ENCODE assay signal across 24 mouse cellular contexts in genomic region chr7:50573841-50574240, GRCm38 (mm10). TPM values are rescaled to one million over a fixed set of nuclear protein-coding genes. Genes with fewer than 3 reads are reported as not detected.
DNase-seq lines count a peak whose midpoint lies in the region; ATAC-seq and TF ChIP-seq lines count a peak whose summit lies in the region.
"Had no signal": no experiment of that assay in that cellular context is flagged by ENCODE, and none has a peak within 500 bp of the region (broad histone marks: within the 10 kb centered on the region; RNA-seq: fewer than 3 reads in every experiment).

No protein-coding gene starts in this region.

- no peaks in the 10 kb centered on the region for H3K36me3 ChIP-seq in embryonic facial prominence, embryonic 14.5 days (ENCODE audit: control insufficient read depth, insufficient read depth, low read length)
- H3K36me3 ChIP-seq in embryonic facial prominence, embryonic 10.5 days (replicated peaks): no peaks in the 10 kb centered on the region
- H3K36me3 ChIP-seq in midbrain, postnatal 0 days (ENCODE audit: insufficient read depth, low read length): no peaks in the 10 kb centered on the region
- H3K36me3 ChIP-seq: forebrain, embryonic 15.5 days; heart, embryonic 13.5 days; hindbrain, embryonic 15.5 days had no signal

- H3K27me3 ChIP-seq in embryonic facial prominence, embryonic 14.5 days (replicated peaks; ENCODE audit: control insufficient read depth, insufficient read depth, low read length): no peaks in the 10 kb centered on the region
- H3K27me3 ChIP-seq in embryonic facial prominence, embryonic 10.5 days (replicated peaks; ENCODE audit: low read depth, poor library complexity, severe bottlenecking): no peaks in the 10 kb centered on the region
- H3K27me3 ChIP-seq in midbrain, postnatal 0 days (ENCODE audit: insufficient read depth, low read length): no peaks in the 10 kb centered on the region
- H3K27me3 ChIP-seq: forebrain, embryonic 15.5 days; heart, embryonic 13.5 days; hindbrain, embryonic 15.5 days had no signal

- TF ChIP-seq CTCF in midbrain, postnatal 0 days (IDR thresholded peaks at IDR 0.05): no peak

- DNase-seq in embryonic facial prominence, embryonic 14.5 days (ENCODE audit: low spot score): peak; percentile 28
- DNase-seq in embryonic facial prominence, embryonic 10.5 days (ENCODE audit: low spot score): no peak
- no peak for DNase-seq in frontal cortex, adult 2 months (ENCODE audit: extremely low spot score in 1 of 2, low spot score in 1 of 2)
- peak; percentile 38 for DNase-seq in retina, postnatal 1 day
- DNase-seq in retina, embryonic 14.5 days (ENCODE audit: low spot score): no peak
- DNase-seq in midbrain, postnatal 0 days (ENCODE audit: low spot score): peak; percentile 33
- DNase-seq: adrenal gland, postnatal 10 days; B cell, adult 2 months; cerebellum, adult 18-20 months; cerebellum, adult 9-11 months; cerebellum, postnatal 36 days; gastrocnemius, postnatal 36 days; heart, adult 11 months; heart, postnatal 36 days had no signal

- no peak overlapping the region for H3K4me2 ChIP-seq in embryonic facial prominence, embryonic 14.5 days (ENCODE audit: low read depth, low read length)
- no peak overlapping the region for H3K4me2 ChIP-seq in midbrain, postnatal 0 days (ENCODE audit: low read depth, low read length, poor library complexity, severe bottlenecking)
- H3K4me2 ChIP-seq: forebrain, embryonic 15.5 days; heart, embryonic 13.5 days; hindbrain, embryonic 15.5 days had no signal

- H3K9ac ChIP-seq in embryonic facial prominence, embryonic 14.5 days (ENCODE audit: low read depth, low read length): no peak overlapping the region
- no peak overlapping the region for H3K9ac ChIP-seq in midbrain, postnatal 0 days (replicated peaks; ENCODE audit: low read length, poor library complexity, severe bottlenecking)
- H3K9ac ChIP-seq: forebrain, embryonic 15.5 days; heart, embryonic 13.5 days; hindbrain, embryonic 15.5 days had no signal

- no peak overlapping the region for H3K4me3 ChIP-seq in embryonic facial prominence, embryonic 14.5 days (ENCODE audit: low read depth, low read length)
- no peak overlapping the region for H3K4me3 ChIP-seq in embryonic facial prominence, embryonic 10.5 days
- no peak overlapping the region for H3K4me3 ChIP-seq in midbrain, postnatal 0 days (ENCODE audit: low read depth, low read length)
- H3K4me3 ChIP-seq: forebrain, embryonic 15.5 days; heart, embryonic 13.5 days; hindbrain, embryonic 15.5 days had no signal

- ATAC-seq in embryonic facial prominence, embryonic 14.5 days (ENCODE audit: low read depth): no peak
- ATAC-seq in frontal cortex, adult (ENCODE audit: low TSS enrichment): peak; percentile 81; the same call in 1 of the 2 replicates
- ATAC-seq in midbrain, postnatal 0 days (ENCODE audit: low FRiP score): no peak
- ATAC-seq: forebrain, embryonic 15.5 days had no signal

- no peaks in the 10 kb centered on the region for H3K9me3 ChIP-seq in embryonic facial prominence, embryonic 14.5 days (ENCODE audit: control insufficient read depth, low read length)
- no peaks in the 10 kb centered on the region for H3K9me3 ChIP-seq in embryonic facial prominence, embryonic 10.5 days
- H3K9me3 ChIP-seq in midbrain, postnatal 0 days (ENCODE audit: low read length): no peaks in the 10 kb centered on the region
- H3K9me3 ChIP-seq: forebrain, embryonic 15.5 days; heart, embryonic 13.5 days; hindbrain, embryonic 15.5 days had no signal

- no peaks in the 10 kb centered on the region for H3K4me1 ChIP-seq in embryonic facial prominence, embryonic 14.5 days (ENCODE audit: control insufficient read depth, insufficient read depth, low read length)
- no peaks in the 10 kb centered on the region for H3K4me1 ChIP-seq in embryonic facial prominence, embryonic 10.5 days
- H3K4me1 ChIP-seq in midbrain, postnatal 0 days (ENCODE audit: insufficient read depth, low read length): no peaks in the 10 kb centered on the region; the same call in 1 of the 2 replicates
- H3K4me1 ChIP-seq: forebrain, embryonic 15.5 days; heart, embryonic 13.5 days; hindbrain, embryonic 15.5 days had no signal

- WGBS in embryonic facial prominence, embryonic 14.5 days: 62% methylated on average over 7 of the region's 7 CpGs
- 78% methylated on average over 7 of the region's 7 CpGs for WGBS in embryonic facial prominence, embryonic 10.5 days
- WGBS in midbrain, postnatal 0 days: 47% methylated on average over 7 of the region's 7 CpGs

- no peak overlapping the region for H3K27ac ChIP-seq in embryonic facial prominence, embryonic 14.5 days (replicated peaks; ENCODE audit: low read depth, low read length)
- no peak overlapping the region for H3K27ac ChIP-seq in embryonic facial prominence, embryonic 10.5 days (replicated peaks)
- no peak overlapping the region for H3K27ac ChIP-seq in midbrain, postnatal 0 days (ENCODE audit: low read depth, low read length)
- H3K27ac ChIP-seq: forebrain, embryonic 15.5 days; heart, embryonic 13.5 days; hindbrain, embryonic 15.5 days had no signal

RNA-seq across cellular contexts. Expression of gene 4933405O20Rik, which starts 25.1 kb away (rescaled TPM):
- polyA plus RNA-seq in embryonic facial prominence, embryonic 14.5 days (2014; fragmentation: Nextera tagmentation; extraction: Ambion mirVana): not detected in 2 replicates
- not detected in 2 replicates for polyA plus RNA-seq in embryonic facial prominence, embryonic 10.5 days (2016; fragmentation: Nextera tagmentation; extraction: Ambion mirVana)
- 0.63 and 0.84 TPM in 2 replicates for polyA plus RNA-seq in frontal cortex, adult 2 months (2012; rRNA removed)
- total RNA-seq in midbrain, postnatal 0 days (2014; rRNA removed): 0.19 TPM in 1 of 2 replicates, not detected in the other
- not detected in 2 replicates for polyA plus RNA-seq in midbrain, postnatal 0 days (2015; fragmentation: Nextera tagmentation; extraction: Ambion mirVana)
- total RNA-seq: adrenal gland, postnatal 10 days; adrenal gland, postnatal 4 days; gastrocnemius, adult 8-10 months; gastrocnemius, postnatal 36 days; heart, postnatal 36 days; MEL had no signal
- polyA plus RNA-seq: embryonic facial prominence, embryonic 11.5 days; forebrain, embryonic 15.5 days; heart, embryonic 13.5 days; heart, postnatal 0 days; hindbrain, embryonic 11.5 days; hindbrain, embryonic 15.5 days had no signal

Comparison
In these comparisons a context has a peak if more than half of its experiments do, and no peak if none do; other contexts are left out.
1. DNase-seq: peak in embryonic facial prominence, embryonic 14.5 days (single experiment), retina, postnatal 1 day (single experiment) and midbrain, postnatal 0 days (single experiment); none in embryonic facial prominence, embryonic 10.5 days (single experiment), frontal cortex, adult 2 months (0 of 2) and retina, embryonic 14.5 days (single experiment).